Mouse (Mus musculus) heart, postnatal 4 days (tissue): ENCODE results near the gene Apbb2. TPM values are rescaled to one million over a fixed set of nuclear protein-coding genes. Genes with fewer than 3 reads are reported as not detected.

Experiments
- DNase-seq: peaks from one replicate; pipeline ENCODE4 v3.0.0; 2021
- total RNA-seq, 2 experiments: library from RNA; stranded (reverse); gene quantifications; 2 replicates each; pipeline ENCODE4 v1.2.3; 2021

The Apbb2 gene
- total RNA-seq, 2 experiments from 2014 or later, result 60.9 to 66.7 TPM

DNA sequence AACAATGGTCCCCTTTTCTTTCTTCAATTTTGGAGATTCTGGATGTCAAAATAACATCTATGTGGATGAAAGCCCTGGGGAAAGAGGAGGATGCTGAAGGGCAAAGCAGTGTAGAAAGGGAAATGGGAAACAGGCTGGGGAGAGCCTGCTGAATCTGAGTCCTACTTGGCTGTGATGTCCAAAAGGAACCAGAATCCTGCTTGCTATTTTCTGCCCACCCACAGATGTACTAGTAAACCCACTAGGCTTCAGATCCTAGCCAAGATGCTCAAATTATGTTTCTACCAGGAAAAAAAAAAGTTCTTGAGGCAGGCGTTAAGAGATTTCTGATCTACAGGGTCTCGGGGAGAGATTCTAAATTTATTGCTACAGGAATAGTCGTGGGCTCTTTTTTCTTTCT lies 205.8 kb downstream of the Apbb2 start:
- no peak for DNase-seq

DNA sequence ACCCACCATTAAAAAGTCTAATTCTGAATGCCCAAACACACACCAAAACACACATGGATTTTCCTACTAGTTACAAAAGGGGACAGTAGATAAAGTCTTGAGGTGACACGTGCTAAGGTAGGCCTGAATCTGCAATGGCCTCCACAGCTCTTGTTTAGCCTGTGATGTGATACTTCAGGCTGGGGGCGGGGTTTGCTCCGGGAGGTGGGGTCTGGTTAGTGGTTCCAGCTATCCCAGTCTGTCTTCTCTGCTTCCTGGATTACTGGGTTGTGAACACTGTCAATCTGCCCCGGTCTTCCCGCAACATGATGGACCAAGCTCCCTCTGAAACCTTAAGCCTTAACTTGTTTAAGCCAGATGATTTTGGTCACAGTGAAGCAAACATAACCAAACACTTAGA lies 210.0 kb downstream of the Apbb2 start:
- no peak for DNase-seq

DNA sequence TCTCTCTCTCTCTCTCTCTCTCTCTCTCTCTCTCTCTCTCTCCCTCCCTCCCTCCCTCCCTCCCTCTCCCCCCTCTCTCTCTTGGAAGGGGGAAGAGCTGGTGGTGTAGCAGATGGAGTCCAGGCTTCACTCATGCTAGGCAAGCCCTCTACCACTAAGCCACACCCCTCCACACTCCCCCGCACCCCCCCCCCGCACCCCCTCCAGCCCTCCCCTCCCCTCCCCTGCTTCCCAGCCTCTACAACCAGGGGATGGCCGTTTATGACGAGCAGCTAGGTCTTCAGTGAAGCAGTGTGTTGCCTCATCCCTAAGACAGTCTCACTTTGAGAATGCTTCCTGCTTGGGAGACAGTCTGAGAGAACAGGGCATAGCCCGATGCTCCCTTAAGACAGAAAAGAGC lies 210.6 kb downstream of the Apbb2 start:
- no peak for DNase-seq

DNA sequence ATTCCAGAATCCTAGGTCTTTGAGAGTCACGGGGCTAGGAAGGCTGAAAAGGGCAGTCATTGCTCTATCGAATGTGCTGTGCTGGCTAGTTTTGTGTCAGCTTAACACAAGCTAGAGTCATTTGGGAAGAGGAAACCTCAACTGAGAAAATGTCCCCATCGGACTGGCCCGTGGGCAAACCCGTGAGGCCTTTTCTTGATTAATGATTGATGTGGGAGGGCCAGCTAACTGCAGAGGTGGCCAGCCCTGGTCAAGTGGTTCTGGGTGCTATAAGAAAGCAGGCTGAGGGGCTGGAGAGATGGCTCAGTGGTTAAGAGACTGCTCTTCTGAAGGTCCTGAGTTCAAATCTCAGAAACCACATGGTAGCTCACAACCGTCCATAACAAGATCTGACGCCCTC lies 212.2 kb downstream of the Apbb2 start:
- DNase-seq, result no peak

DNA sequence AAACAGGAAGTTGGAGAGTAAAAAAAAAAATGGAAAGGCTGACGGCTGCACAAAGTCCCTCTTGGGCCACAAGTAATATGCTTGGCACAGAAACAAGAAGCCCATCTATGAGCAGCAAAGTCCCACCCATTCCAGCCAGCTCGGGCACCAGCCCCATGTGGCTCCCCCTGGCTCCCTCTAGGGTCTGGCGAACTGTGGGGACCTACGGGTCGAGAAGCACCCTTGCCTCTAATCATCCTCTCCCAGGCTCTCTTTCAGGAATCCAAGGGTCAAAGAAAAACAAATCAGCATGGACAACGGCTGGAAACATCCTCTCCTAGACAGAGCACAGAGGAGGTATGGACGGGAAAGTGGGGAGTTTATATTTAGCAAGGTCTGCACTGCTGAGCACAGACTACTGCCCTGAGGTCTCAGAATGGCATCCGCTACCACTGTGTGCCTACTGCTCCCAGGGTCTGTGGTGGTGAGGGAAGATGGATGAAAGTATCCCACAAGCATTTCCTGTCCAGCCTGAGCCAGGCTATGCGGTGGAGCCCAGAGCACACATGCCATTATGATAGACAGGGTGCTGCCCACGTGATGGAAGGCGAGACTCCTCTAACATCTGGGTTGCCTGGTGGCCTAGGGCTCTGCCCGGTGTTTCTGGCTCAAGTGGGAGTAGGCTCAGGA lies 212.7 kb downstream of the Apbb2 start:
- no peak for DNase-seq

DNA sequence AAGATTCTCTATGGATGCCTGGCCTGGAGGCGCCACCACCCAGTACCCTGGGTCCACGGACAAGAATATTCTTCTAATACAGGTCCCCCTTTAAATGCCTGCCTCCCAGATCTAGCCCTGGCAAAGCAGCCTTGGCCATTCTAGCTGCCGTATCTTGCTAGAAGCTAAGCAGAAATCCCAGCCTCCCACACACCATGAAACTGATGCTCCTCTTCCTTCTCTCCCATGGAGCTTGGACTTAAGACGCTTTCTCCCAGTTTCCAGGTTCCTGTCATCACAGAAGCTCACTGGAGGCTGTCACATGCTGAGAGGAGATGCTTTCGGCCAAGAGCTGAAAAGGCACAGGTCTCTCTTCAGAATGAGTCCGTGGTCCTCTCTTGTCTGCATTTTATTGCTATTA lies 213.3 kb downstream of the Apbb2 start:
- DNase-seq, result no peak

DNA sequence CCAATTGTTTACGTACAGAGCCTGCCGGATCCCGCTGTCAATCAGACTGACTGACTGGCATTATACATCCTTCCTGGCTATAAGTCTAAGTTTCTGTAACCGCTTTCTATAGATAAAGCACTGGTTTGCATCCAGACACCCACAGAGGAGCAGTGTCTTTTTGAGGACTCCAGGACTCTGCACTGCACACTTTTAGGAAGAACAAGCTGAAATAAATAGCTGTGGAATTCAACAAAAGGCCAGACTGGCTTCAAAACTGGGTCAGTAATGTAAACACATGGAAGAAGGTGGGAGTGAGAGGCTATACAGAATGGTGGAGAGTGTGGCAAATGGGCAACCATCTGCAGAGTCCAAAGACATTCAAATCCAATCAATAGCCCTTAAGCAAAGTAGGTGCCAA lies 218.0 kb downstream of the Apbb2 start:
- DNase-seq, result no peak

DNA sequence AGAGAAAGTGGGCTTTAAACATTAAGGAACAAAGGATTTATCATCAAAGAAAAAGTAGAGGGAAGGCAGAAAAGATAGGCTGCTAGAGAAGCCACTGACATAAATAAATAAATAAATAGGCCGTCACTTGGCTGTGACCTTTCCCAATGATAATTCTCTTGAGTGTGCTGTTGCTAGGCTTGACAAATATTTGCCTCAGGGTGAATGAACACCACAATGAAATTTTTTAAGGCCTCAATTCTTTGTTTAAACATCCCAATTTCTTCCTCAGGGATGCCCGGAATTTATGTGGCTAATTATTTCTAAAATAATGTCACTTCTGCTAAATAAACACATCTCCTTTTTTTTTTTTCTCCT lies 219.3 kb downstream of the Apbb2 start:
- DNase-seq, result no peak

DNA sequence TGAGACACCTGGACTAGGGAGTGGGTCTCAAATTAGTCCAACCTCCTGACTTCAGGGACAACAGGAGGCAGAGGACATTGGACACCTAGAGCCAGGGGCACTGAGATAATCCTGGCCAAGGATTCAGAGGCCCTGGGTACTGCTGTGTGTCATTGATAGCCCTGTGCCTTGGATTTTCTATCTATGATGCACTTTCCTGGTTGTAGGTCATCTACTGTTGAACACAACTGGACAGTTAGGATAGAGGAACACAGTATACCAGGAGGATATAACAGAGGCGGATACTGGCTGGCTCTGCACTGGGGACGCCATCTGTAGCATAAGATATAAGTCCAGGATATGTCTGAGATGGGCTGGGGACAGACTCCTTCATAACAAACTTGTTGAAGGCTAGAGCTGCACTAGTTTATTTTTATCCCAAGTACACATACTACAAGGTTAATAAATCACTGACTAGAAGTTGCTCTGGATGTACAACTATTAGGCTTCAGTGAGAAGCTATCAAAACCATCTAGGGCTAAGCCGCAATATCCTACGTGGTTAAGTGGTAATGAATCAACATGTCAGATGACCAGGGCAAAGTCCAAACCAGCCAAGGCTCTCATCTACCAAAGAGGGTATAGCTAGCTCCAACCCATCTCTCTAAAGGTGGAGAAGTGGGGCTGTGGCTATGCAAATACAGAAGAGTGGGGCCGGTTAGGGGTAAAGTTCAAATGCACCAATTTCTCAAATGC lies 219.9 kb downstream of the Apbb2 start:
- no peak for DNase-seq

DNA sequence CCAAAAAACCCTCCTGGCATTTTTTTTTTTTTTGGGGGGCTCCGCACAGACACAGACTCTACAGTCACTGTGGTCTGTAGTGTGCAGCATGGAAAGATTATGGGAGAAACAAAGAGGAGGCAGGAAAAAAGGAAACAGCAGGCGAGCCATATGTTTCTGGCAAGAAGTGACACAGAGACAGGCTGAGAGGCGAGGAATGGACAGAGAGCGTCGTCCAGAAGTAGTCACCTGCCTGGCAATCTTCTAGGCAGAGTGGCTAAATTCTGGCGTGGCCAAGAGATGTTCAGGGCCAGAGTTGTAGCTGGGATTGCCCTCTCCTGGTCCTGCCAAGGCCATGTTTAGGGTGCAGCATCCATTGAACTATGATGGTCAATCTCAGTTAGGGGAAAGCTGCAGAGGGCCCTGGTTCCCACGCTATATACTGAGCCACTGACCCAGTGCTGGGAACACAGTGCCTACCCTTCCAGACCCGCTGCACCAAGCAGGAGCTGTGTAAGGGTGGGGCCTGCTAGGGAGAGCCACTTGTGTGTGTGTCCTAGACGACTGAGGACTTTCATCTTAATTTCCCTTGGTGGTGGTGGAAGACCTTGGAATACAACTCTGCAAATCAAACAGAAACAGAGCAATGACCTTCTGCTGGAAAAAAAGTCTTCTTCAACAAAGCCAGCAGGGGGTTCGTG lies 224.7 kb downstream of the Apbb2 start:
- no peak for DNase-seq

DNA sequence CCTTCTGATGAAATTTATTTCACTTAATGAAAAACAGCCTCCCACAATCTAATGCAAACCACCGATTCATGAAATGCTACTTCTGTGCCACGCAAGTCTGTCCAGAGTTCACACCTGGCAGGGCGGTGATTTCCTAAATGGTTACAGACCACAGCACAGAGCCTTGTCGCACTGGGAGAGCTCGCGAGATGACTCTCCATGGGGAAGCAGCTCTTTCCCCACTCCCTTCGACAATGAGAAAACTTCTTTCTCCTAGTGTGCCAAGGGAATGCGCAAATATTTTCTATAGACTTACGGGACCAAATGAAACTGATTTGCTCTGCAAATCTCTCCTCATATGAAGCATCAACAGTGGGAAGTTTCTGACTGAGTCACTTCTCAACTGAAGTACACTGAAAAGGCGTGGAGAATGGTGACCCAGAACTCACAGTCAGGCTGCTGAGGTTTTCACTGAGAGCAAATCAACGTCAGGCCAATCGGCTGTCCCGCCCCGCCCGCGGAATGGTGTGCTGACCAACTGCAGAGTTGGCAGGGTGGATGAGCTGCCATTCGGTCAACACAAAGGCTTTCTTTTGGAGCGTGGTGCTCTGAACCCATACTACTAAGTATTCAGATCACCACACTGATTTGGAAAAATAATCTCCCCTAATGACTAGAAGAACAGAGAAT lies 225.6 kb downstream of the Apbb2 start:
- DNase-seq, result no peak

DNA sequence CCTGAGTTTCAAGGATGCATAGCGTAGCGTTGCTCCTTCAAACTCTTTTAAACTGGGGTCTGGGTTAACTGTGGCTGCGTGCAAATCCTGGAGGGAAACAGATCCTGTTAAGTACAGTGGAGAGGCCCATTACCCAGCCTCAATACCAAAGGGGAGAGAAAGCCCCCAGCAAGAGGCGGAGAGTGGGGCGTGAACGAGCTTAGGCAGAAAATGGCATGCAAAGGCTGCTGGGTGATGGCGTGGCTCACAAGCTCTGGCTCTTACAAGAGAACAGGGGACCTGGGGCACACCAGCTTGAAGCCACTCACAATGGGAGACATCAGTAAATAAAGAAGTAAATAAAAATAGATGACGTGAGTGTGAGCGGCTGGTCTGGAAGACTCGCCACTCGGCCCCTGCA lies 226.8 kb downstream of the Apbb2 start:
- DNase-seq, result no peak

DNA sequence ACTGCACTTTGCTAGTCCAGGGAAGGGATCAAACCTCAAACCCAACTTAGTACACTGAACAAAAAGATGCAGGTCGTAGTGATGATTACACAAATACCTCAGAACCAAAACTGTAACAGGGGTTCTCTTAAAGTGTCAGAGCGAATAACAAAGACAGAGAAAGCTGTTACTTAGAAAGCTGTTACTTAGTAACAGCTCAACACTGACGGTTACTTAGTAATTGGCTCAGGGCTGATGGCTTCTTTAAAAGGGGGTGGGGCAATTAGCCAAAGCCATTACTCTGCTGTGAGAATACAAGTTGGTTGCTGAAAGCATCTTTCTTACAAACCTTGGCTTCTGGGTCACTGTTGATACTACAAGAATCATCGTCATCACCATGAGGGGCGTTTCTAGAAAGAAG lies 227.3 kb downstream of the Apbb2 start:
- no peak for DNase-seq

DNA sequence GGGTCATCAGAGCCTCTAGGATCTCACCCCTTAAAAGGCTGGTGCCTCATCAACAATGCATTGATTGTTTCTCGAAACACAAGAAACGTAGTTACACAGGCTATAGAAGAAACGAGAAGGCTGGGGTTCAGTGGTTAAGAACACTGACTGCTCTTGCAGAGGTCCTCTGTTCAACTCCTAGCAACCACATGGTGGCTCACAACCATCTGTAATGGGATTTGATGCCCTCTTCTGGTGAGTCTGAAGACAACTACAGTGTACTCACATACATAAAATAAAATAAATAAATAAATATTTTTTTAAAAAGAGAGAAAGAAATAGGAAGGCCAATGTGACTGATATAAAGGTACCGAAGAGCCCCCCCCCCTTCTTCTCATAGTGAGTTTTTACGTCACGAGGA lies 228.0 kb downstream of the Apbb2 start:
- DNase-seq, result no peak

DNA sequence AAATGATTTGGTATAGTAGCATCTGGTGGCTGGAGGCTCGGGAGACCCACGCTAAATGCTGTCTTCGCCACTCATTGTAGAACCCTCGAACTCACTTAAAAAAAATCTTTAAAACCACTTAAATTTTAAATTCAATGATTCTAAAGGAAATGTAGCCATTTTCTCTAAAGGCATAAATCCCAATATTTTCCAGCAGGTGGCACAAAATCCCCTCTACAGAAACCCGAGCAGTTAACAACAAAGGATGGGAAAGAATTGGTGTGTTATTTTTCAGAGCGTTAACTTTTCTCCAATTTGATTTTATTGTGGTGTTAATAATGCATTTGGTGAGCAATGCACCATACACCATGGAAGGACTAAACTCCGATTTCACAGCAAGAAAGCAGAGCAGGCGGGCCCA lies 231.1 kb downstream of the Apbb2 start:
- no peak for DNase-seq

DNA sequence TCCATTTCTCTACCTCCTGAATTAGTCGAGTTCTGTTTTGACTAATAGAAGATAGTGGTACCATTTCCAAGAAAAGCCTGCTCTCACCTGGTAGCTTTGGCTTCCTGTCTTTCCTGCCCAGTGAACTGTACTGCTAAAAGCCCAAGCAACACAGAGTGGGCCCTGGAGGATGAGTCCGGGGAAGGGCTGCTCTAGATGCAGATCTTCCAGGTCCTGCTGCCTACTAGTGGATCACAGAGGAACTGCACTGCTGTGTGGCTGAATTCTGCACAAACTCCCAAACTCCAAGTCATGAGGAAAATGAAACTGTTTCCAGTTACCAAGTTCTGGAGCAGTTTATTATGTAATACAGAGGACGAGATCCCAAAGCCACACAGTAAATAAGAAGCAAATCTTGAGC lies 232.9 kb downstream of the Apbb2 start:
- peak; percentile 70 for DNase-seq

DNA sequence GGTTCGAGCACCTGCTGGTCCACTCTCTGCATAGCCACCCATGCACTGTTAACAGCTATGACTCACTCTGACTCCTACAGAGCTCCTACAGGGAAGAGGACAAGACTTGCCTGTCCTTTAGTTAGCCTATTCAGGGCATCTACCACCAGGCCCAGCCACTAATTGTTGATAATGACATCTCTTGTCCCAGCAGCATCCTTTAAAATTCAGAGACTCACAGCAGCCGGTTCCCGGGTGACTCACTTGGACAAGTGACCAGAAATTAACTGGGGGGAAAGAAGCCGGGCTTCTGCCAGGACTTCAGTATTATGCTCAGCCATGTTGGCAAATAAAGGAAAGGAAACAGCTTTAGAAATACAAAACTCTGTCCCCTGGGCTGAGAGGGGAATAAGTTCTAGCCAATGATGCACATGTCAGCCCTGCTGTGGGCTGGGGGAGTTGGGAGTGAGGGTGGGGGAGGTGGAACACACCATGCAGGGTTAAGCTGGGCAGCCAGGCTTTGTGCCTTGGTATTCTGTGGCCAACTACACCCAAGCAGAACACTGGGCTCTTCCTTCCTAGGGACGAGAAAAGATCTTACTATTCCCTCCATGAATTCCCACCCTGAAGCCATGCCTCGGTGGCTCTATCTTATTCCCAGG lies 233.7 kb downstream of the Apbb2 start:
- DNase-seq, result no peak

DNA sequence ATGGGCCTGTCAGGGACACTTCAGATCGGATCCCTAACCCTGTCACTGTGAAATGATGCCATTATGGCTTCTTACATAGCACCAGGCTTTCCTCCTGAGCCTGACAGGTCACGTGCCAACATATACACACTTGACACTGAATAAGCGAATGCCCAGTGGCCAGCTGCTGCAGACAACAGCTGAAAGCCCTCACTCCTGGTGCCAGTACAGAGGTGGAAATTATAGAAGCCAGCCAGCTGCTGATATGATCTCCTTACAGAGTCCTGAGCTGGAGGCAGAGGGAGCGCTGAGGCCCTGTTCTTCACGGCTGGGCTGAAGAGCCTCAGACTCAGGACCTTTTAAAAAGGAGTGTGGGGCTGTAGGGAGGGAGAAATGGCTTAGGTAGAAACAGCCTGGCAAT lies 234.5 kb downstream of the Apbb2 start:
- DNase-seq, result no peak

DNA sequence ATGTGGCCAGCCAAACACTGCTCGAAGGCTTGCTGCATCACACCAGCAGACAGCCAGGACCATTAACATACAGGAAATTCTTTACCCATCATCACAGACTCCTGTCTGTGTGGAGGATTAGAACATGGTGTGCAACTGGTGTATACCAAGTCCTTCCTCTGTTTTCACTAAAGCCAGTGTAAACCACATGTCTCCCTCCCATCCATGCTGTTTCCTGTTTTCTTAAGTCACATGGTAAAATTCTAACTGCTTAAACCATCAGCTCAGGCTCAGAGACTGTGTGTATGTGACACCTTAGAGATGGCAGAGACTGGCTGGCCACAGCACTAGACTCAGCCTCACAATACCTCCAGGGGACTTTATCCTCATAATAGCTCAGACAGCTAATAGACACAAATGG lies 236.5 kb downstream of the Apbb2 start:
- no peak for DNase-seq

DNA sequence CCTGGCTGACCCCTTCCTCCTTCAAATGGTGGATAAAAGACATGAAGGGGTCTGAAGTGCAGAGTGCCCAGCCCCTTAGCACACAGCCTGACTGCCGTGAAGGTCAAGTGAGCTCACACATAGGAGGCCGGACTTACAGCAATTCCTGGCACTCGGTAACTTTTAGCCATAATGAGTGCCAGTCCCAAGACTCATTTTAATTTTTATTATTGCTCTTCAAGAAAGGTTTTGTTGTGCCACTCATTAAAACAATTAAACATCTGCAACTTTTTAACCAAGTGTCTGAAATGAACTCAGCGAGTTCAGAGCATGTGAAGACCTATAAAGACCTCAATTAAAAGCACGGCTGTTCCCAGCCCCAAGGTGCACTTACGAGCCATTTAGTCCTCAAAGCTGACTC lies 239.6 kb downstream of the Apbb2 start:
- no peak for DNase-seq

DNA sequence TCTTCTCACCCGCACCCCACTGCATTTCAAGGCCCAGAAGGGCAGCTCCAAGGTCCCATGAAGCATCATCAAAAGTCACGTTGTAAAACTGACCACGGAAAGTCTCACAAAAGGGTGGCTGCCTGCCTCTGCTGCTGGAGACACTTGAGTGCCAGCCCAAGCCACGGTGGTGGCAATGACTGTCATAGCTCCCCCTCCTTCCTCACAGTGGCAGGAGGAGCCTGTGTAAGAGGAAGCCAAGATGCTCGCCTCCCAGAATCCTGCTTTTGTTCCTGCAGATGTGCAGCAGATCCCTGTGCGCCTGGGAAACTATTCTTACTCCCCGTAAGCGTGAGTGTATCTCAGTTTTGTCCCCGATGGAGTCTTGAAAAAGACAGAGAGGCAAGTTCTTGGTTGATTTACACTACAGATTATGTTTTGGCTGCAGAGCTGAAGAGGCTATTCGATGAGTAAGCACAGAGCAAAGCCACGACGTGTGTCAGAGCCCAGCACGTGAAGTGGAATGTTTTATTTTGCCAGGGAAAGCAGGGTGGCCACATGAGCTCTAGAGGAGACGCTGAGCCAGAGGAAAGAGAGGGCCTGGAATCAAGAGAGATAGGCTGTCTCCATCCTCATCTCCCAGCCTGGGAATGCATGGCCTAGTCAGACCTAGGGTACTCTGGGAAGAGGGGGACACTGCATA lies 241.9 kb downstream of the Apbb2 start:
- no peak for DNase-seq

DNA sequence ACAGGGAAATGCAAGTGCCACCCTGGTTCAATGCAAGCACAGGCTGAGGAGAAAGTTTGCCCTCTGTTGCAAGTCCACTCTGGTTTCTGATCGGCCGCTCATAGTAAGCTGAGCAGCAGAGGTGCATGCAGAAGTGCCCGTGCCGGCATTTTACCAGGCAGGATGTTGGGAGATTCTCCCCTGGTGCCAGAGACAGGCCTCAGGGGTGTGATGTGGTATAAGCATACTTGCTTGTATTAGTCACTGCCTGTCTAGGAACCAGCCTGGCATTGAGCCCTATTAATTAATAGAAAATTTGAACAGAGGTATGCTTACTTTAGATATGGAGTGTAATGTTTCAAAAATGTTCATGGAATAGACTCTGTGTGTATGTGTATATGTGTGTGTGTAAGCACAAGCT lies 244.2 kb downstream of the Apbb2 start:
- no peak for DNase-seq
